Mouse (Mus musculus) kidney, postnatal 0 days (tissue): ENCODE measurements around the gene Apoc4. TPM values are rescaled to one million over a fixed set of nuclear protein-coding genes. Genes with fewer than 3 reads are reported as not detected.

Experiments
- ATAC-seq: fragments of 200-750 bp; cut with Nextera tagmentation; replicated peaks from 2 replicates; pipeline ENCODE4 v1.8.0; 2017; ENCODE audit warnings: low read depth, moderate number of reproducible peaks, moderate TSS enrichment, moderate library complexity; ENCODE audit not compliant: low FRiP score
- DNase-seq: peaks from one replicate; pipeline ENCODE4 v3.0.0-alpha.2; 2016; ENCODE audit warnings: low spot score
- H3K27ac ChIP-seq: fragments of 300-500 bp; sonication (generic); 2 replicates; pipeline ENCODE4 v1.5.1; 2014; ENCODE audit warnings: mild to moderate bottlenecking
- H3K27me3 ChIP-seq: fragments of 300-500 bp; sonication (generic); 2 replicates; pipeline ENCODE4 v1.6.1; 2014; ENCODE audit warnings: low read length, mixed read lengths; ENCODE audit not compliant: insufficient read depth
- H3K36me3 ChIP-seq: fragments of 300-500 bp; sonication (generic); 2 replicates; pipeline ENCODE4 v1.6.1; 2014; ENCODE audit warnings: low read length, mixed read lengths; ENCODE audit not compliant: insufficient read depth
- H3K4me1 ChIP-seq: fragments of 300-500 bp; sonication (generic); replicated peaks from 2 replicates; pipeline ENCODE4 v1.6.1; 2014; ENCODE audit warnings: antibody characterized with exemption, low read length, mixed read lengths; ENCODE audit not compliant: insufficient read depth
- H3K4me2 ChIP-seq: fragments of 300-500 bp; sonication (generic); 2 replicates; pipeline ENCODE4 v1.6.1; 2014; ENCODE audit warnings: mild to moderate bottlenecking, low read length, moderate library complexity, mixed read lengths
- H3K4me3 ChIP-seq: fragments of 300-500 bp; sonication (generic); replicated peaks from 2 replicates; pipeline ENCODE4 v1.5.1; 2014; ENCODE audit warnings: low read depth, low read length
- H3K9ac ChIP-seq: fragments of 300-500 bp; sonication (generic); 2 replicates; pipeline ENCODE4 v1.6.1; 2014; ENCODE audit warnings: low read depth, low read length
- H3K9me3 ChIP-seq: fragments of 300-500 bp; sonication (generic); replicated peaks from 2 replicates; pipeline ENCODE4 v1.6.1; 2016; ENCODE audit warnings: low read length, inconsistent platforms, mixed read lengths
- CTCF ChIP-seq: IDR thresholded peaks from 2 replicates; pipeline ENCODE4 v1.5.1; 2016; ENCODE audit warnings: antibody characterized with exemption, low read depth, mild to moderate bottlenecking, moderate library complexity
- WGBS: fragments of 180-500 bp; shearing (Covaris S2); extraction: QIAGEN DNeasy Blood & Tissue Kit; methylation state at CpG from one replicate; pipeline ENCODE4 v1.1.7; 2014; 5-methylcytosine and 5-hydroxymethylcytosine counted together
- polyA plus RNA-seq: library from polyadenylated mRNA; unstranded; fragments of >200 nt; fragmentation: Nextera tagmentation; extraction: Ambion mirVana; gene quantifications from 2 replicates; pipeline ENCODE4 v1.2.1, GENCODE M21; 2015

Apoc4 gene
- polyA plus RNA-seq, 1 experiment from 2014 or later: 0.26 TPM

- Histone ChIP-seq H3K36me3 (no peaks in the 10 kb centered on the region), H3K4me3 (no peak overlapping the region), H3K4me2 (no peak overlapping the region), H3K9ac (no peak overlapping the region), H3K4me1 (peaks cover 5% of the 10 kb centered on the region; the same call in 1 of the 2 replicates), H3K27ac (no peak overlapping the region), H3K27me3 (no peaks in the 10 kb centered on the region), H3K9me3 (no peaks in the 10 kb centered on the region)
- no peak for TF ChIP-seq CTCF
- ATAC-seq (no peak), DNase-seq (no peak)
- 56% methylated on average over 14 of the region's 14 CpGs for WGBS
Measured at GRCm38 (mm10) chr7:19673083-19673699, 8.1 kb downstream of the Apoc4 start.

- peaks cover 5% of the 10 kb centered on the region; the same call in 1 of the 2 replicates for H3K4me1 ChIP-seq
- no peaks in the 10 kb centered on the region for H3K9me3 ChIP-seq
- no peak overlapping the region for H3K9ac ChIP-seq
- ATAC-seq (no peak), DNase-seq (no peak)
- H3K4me3 ChIP-seq: no peak overlapping the region
- no peak for TF ChIP-seq CTCF
- no peak overlapping the region for H3K4me2 ChIP-seq
- 65% methylated on average over 10 of the region's 10 CpGs for WGBS
- H3K36me3 ChIP-seq: no peaks in the 10 kb centered on the region
- no peak overlapping the region for H3K27ac ChIP-seq
- no peaks in the 10 kb centered on the region for H3K27me3 ChIP-seq
Measured at GRCm38 (mm10) chr7:19671511-19671910, 9.8 kb downstream of the Apoc4 start.

- Histone ChIP-seq H3K4me3 (no peak overlapping the region), H3K36me3 (no peaks in the 10 kb centered on the region), H3K4me2 (peak overlapping the region; percentile 42), H3K27me3 (no peaks in the 10 kb centered on the region), H3K4me1 (peaks cover 6% of the 10 kb centered on the region; the same call in 1 of the 2 replicates), H3K9ac (no peak overlapping the region), H3K9me3 (no peaks in the 10 kb centered on the region), H3K27ac (peak overlapping the region; percentile 70)
- ATAC-seq (peak; percentile 77), DNase-seq (peak; percentile 96)
- peak; percentile 97 for TF ChIP-seq CTCF
- 6% methylated on average over 10 of the region's 10 CpGs for WGBS
Measured at GRCm38 (mm10) chr7:19668947-19669721, 12.1 kb downstream of the Apoc4 start.

GRCm38 (mm10) chr7:19667434-19667833 is 13.8 kb downstream of the Apoc4 start:
- no peaks in the 10 kb centered on the region for H3K36me3 ChIP-seq
- H3K4me2 ChIP-seq: no peak overlapping the region
- no peaks in the 10 kb centered on the region for H3K9me3 ChIP-seq
- 65% methylated on average over 2 of the region's 2 CpGs for WGBS
- ATAC-seq (no peak), DNase-seq (no peak)
- no peaks in the 10 kb centered on the region for H3K27me3 ChIP-seq
- peaks cover 13% of the 10 kb centered on the region for H3K4me1 ChIP-seq
- H3K27ac ChIP-seq: no peak overlapping the region
- TF ChIP-seq CTCF: no peak
- no peak overlapping the region for H3K9ac ChIP-seq
- no peak overlapping the region for H3K4me3 ChIP-seq

- H3K27ac ChIP-seq: no peak overlapping the region
- peaks cover 13% of the 10 kb centered on the region for H3K4me1 ChIP-seq
- H3K4me3 ChIP-seq: no peak overlapping the region
- H3K4me2 ChIP-seq: no peak overlapping the region
- peak; percentile 56 for TF ChIP-seq CTCF
- DNase-seq (no peak), ATAC-seq (no peak)
- H3K9me3 ChIP-seq: no peaks in the 10 kb centered on the region
- 68% methylated on average over 3 of the region's 3 CpGs for WGBS
- peaks cover 3% of the 10 kb centered on the region; the same call in 1 of the 2 replicates for H3K36me3 ChIP-seq
- no peaks in the 10 kb centered on the region for H3K27me3 ChIP-seq
- H3K9ac ChIP-seq: no peak overlapping the region
Measured at GRCm38 (mm10) chr7:19666750-19667149, 14.5 kb downstream of the Apoc4 start.

GRCm38 (mm10) chr7:19664955-19665841 is 16.1 kb downstream of the Apoc4 start, which contains the start of gene Clptm1:
Gene Clptm1 (minus strand): TSS chr7:19665033.
- DNase-seq: peak; percentile 99
- peaks cover 4% of the 10 kb centered on the region for H3K36me3 ChIP-seq
- peak within 1 kb of the TSS; percentile 98 for H3K9ac ChIP-seq
- peak within 1 kb of the TSS; percentile 91 for H3K4me2 ChIP-seq
- no peaks in the 10 kb centered on the region for H3K9me3 ChIP-seq
- WGBS: 1% methylated on average over 59 of the region's 63 CpGs
- no peaks in the 10 kb centered on the region for H3K27me3 ChIP-seq
- peak within 1 kb of the TSS; percentile 97 for H3K27ac ChIP-seq
- peaks cover 13% of the 10 kb centered on the region for H3K4me1 ChIP-seq
- peak within 1 kb of the TSS; percentile 100 for H3K4me3 ChIP-seq
- peak; percentile 90 for ATAC-seq
- TF ChIP-seq CTCF: peak; percentile 72
